Mouse (Mus musculus) myocyte (in vitro differentiated cells): Measurements from ENCODE around the gene Mms22l.

Experiments
- MYOG ChIP-seq, 3 experiments: IDR thresholded peaks; one replicate each; pipeline ENCODE4 v1.6.1; 2011; ENCODE audit warnings: control low read depth in 2 of 3, low read depth in 2 of 3, mild to moderate bottlenecking in 2 of 3; ENCODE audit not compliant: insufficient read length in 2 of 3, control insufficient read depth in 1 of 3, insufficient read depth in 1 of 3
- POLR2A ChIP-seq: IDR thresholded peaks from one replicate; pipeline ENCODE4 v1.6.1; 2011; ENCODE audit warnings: low read depth, mild to moderate bottlenecking, control low read depth, moderate library complexity; ENCODE audit not compliant: insufficient read length
- POLR2AphosphoS2 ChIP-seq: IDR thresholded peaks from one replicate; pipeline ENCODE4 v1.6.1; 2011; ENCODE audit warnings: low read depth, control low read depth; ENCODE audit not compliant: insufficient read length
- TCF12 ChIP-seq: IDR thresholded peaks from one replicate; pipeline ENCODE4 v1.6.1; 2011; ENCODE audit warnings: mild to moderate bottlenecking, control low read depth; ENCODE audit not compliant: poor library complexity, insufficient read depth, severe bottlenecking
- USF1 ChIP-seq: IDR thresholded peaks from one replicate; pipeline ENCODE4 v1.6.1; 2011; ENCODE audit warnings: low read depth, mild to moderate bottlenecking, control low read depth, moderate library complexity

- TF ChIP-seq POLR2AphosphoS2 (no peak), TCF12 (no peak), USF1 (no peak), MYOG (IDR thresholded peaks at IDR 0.05; ENCODE audit: control insufficient read depth in 1 of 3, insufficient read depth in 1 of 3, insufficient read length in 2 of 3, low read depth in 2 of 3) (no peak), POLR2A (no peak)
These were observed 100.8 kb downstream of the Mms22l start for GRCm38 (mm10) chr4:24596942-24597611.
